Mouse (Mus musculus): Measurements from ENCODE around the gene Flna. TPM values are rescaled to one million over a fixed set of nuclear protein-coding genes. Genes with fewer than 3 reads are reported as not detected.

Gene Flna
- total RNA-seq (2022): 100 to 1,000 TPM; 133 to 200 (median 168) TPM

- no peak for DNase-seq
These were observed at the start of gene Flna for GRCm38 (mm10) chrX:74249615-74250014. TSS of gene Flna (minus strand) at chrX:74249820.

- DNase-seq: no peak
These were observed 48.7 kb upstream of the Flna start for GRCm38 (mm10) chrX:74298348-74298747.

GRCm38 (mm10) chrX:74296538-74297448 lies 47.2 kb upstream of the Flna start, which contains the start of gene Atp6ap1:
TSS of gene Atp6ap1 (plus strand) at chrX:74297097.
- DNase-seq: peak; percentile 93

GRCm38 (mm10) chrX:74293431-74293830 lies 43.8 kb upstream of the Flna start:
- no peak for DNase-seq

GRCm38 (mm10) chrX:74283092-74283437 lies 33.4 kb upstream of the Flna start:
- DNase-seq: no peak

GRCm38 (mm10) chrX:74282395-74283091 lies 32.9 kb upstream of the Flna start:
- DNase-seq: peak; percentile 79

GRCm38 (mm10) chrX:74281732-74282394 lies 32.2 kb upstream of the Flna start, which contains the start of the genes Taz and Dnase1l1:
TSS of gene Taz (plus strand) at chrX:74281912.
TSS of gene Dnase1l1 (minus strand) at chrX:74282337.
- peak; percentile 86 for DNase-seq

GRCm38 (mm10) chrX:74281041-74281731 lies 31.6 kb upstream of the Flna start:
- no peak for DNase-seq

- no peak for DNase-seq
These were observed 28.3 kb upstream of the Flna start for GRCm38 (mm10) chrX:74277916-74278315.

GRCm38 (mm10) chrX:74273422-74274322 lies 24.1 kb upstream of the Flna start:
- no peak for DNase-seq

- peak; percentile 18 for DNase-seq
These were observed 21.4 kb upstream of the Flna start for GRCm38 (mm10) chrX:74270902-74271551.

- DNase-seq: peak; percentile 92
These were observed 20.7 kb upstream of the Flna start, which contains the start of gene Rpl10 for GRCm38 (mm10) chrX:74270062-74270901. TSS of gene Rpl10 (plus strand) at chrX:74270812.

GRCm38 (mm10) chrX:74269736-74270061 lies 20.1 kb upstream of the Flna start:
- DNase-seq: no peak

- DNase-seq: no peak
These were observed 8.1 kb upstream of the Flna start for GRCm38 (mm10) chrX:74257746-74258145.

GRCm38 (mm10) chrX:74254888-74255565 lies 5.4 kb upstream of the Flna start:
- DNase-seq: no peak

GRCm38 (mm10) chrX:74254153-74254887 lies 4.7 kb upstream of the Flna start, which contains the start of gene Emd:
TSS of gene Emd (plus strand) at chrX:74254687.
- peak; percentile 91 for DNase-seq

GRCm38 (mm10) chrX:74248651-74249050 lies 969 bp downstream of the Flna start:
- peak; percentile 32 for DNase-seq

GRCm38 (mm10) chrX:74246693-74247092 lies 2.9 kb downstream of the Flna start:
- DNase-seq: no peak
